Mouse (Mus musculus) spleen, postnatal 36 days (tissue): ENCODE results near the gene Dbi.

Source experiments
- DNase-seq, 2 experiments: peaks; one replicate each; pipeline ENCODE4 v3.0.0; 2022; ENCODE audit warnings: low spot score in 2 of 2, mixed read lengths in 1 of 2

Dbi gene

DNA sequence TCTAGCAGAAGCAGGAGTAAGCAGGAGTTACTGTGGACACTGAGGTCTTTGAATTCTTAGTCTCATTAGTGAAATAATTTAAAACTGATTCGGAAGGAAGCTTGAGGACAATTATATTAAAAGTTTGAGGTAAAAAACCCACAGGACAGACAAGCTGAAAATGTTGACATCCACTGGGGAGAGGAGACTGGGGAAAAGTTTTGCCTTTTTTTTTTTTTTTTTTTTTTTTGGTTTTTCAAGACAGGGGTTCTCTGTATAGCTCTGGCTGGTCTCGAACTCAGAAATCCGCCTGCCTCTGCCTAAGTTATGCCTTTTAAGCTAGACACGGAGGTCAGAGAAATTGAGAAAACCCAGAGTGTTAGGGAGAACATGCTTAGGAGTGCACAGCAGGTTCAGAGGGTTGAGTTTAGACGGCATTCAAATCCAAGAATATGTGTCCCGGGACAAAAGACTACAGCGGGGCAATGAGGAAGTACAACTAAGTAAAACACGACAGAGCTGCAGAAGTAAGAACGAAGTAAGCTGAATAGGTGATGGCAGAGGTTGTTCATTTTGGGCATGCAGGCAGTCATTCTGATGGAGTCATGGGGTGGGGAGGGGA lies 1.2 kb upstream of the Dbi start:
- DNase-seq, result no peak

DNA sequence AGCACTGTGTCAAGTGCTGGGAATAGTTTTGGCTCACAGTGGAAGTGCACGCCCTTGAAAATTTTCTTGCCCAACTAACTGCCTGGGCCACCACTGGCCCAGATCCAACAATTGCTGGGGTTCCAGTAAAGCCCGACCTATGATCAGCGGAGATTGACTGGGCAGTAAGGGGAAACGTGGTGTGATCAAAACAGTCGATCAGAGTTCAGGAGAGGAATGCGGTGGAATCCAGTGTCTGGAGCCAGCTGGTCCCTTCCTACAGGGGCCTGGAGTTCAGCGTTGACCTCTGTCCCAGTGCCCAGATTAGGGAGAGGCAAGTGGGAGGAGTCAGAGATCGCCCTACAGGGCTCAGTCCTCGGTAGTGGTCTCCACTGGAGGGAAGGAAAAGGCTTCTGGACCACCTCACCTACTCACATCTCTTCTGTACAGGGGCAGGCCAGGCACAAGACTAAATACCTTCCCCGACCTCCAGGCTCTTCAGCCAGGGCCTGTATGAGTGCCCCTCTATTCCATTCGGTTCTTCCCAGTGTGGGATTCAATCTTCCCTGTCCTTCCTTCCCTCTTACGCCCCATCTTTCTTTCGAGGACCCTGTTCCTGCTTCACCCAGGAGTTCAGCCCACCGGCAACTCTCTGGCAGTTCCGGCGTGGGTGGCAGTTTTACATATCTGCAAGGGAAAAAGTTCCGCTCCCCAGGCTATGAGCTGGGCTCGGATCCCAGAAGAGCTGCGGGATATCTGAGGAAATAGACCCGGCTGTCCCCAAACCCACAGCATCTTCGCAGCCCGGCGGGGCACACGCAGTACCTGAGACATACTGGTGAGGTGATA lies 523 bp downstream of the Dbi start:
- DNase-seq, result peak in 1 of 2 experiments; percentile 20

DNA sequence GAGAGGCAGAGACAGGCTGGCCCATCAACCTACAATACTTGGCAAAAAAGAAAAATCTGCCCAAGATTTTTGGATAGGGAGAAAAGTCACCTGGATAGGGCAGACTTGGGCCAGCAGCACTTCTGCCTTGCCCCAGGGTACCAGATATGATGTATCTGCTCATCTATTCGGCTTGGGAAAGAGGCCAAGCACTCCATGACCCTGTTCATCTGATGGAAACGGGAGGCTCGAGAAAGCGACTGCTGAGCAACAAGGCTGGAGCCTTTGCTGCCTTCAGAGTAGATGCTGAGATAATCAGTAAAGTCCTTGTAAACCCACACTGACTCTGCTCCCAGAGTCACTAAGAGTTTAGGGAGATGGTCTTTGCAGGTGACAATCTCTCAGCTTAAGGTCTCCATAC lies 1.5 kb downstream of the Dbi start:
- no peak for DNase-seq

DNA sequence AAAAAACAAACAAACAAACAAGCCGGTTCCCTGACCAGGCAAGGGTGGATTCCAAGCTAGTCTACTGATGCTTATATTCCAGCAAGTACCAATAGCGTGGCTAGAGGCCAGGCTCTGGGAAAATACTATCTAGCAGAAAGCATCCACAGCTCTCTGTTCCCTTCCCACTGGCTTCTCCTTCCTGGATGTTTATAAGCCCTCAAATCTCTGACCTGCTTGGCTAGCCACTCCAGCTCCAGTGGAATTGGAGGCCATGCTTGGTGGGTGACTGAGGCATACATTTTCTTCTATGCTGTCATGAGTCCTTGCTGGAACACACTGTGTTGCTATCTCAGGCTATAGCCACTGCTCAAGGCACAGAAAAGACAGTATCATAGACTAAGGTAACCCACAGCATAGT lies 2.0 kb downstream of the Dbi start:
- DNase-seq, result no peak

DNA sequence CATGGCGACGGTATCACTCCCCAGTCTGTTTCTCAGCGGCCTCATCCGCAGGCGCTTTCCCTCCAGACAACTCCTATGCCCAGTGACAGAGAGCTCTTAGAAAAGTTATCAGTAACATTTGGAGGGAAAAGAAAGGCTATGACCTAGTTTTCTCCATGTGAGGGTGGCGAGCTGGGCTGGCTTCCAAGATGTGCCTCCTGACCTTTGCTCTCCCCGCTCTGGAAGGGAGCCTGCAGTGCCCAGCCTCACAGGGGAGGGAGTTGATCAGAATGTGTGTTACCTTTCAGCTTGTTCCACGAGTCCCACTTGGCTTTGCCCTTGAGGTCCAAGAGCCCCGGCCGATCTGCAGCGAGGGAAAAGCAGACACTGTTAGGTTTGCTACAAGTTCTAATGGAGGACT lies 4.8 kb downstream of the Dbi start:
- DNase-seq, result no peak

DNA sequence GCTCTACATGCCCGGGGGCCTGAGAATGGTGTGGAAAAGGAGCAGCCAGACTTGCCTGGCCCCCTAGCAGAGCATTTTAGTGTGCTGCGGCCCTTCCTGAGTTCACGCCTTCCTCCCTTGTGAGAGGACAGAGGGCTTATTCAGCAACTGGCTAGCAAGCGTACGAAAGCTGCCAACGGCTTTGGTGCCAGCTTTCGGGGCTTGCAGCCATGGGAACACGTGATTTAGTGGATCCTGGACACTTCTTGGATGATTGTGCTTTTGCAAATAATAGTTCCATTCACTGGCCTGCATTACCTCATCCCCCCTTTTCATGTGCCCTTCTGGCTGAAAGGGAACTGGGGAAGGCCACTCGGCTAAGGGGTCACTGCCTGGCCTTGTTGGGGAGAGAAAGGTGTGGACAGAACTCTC lies 5.2 kb downstream of the Dbi start:
- no peak for DNase-seq

DNA sequence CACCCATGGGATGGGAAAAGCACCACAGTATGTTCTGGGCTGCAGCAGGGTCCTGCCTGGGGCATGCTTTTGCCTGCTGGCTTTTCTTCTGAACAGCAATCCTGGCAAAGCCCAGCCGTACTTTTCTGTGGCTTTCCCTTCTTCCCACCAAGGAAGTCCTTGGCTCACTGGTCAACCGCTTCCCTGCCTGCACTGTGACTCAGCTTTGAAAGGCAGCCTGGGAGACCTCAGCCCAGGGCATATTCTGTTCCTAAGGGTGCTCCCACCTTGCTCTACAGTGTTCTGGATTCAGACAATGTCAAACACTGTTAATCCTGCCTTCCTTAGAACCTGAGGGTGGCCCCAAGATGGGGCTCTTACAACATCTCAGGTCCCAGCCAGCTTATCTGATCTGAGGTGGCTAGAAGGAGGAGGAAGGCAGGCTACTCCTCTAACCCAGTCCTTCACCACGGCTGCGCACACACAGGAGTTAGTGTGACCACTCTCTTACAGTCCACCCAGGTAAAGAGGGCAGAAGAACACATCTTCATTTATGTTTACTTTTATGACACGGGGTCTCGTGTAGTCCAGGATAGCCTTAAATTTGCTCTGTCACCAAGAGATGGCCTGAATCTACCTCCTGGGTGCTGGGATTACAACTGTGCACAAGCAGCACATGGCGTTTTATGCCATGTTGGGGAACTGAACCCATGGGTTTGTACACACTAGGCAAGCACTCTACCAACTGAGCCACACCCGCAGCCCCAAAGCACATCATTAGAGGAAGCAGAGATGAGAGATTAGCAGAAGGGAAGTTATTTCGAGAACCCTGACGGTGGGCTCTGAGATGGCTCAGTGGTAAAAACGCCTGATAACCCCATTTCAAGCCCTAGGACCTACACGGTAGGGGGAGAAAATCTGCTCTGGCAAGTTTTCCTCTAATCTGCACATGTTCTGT lies 8.4 kb downstream of the Dbi start:
- no peak for DNase-seq

DNA sequence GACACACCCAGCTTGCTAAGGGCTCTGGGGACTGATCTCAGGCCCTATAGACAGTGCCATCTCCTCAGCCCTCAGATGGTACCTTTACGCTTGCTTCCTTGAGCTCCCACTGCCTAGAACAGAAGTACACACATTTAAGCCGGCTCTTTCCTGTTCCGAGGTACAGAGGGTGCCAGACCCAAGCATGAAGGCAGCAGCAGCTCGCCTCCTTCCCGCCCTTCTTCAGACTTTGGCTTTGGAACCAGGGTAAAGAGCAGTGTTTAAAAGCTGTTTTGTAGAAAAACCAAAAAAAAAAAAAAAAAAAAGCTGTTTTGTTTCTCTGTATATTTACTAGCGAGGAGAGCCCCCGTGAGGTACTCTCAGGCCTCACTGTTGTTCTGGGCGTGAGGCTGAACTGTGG lies 9.1 kb downstream of the Dbi start:
- DNase-seq, result no peak

DNA sequence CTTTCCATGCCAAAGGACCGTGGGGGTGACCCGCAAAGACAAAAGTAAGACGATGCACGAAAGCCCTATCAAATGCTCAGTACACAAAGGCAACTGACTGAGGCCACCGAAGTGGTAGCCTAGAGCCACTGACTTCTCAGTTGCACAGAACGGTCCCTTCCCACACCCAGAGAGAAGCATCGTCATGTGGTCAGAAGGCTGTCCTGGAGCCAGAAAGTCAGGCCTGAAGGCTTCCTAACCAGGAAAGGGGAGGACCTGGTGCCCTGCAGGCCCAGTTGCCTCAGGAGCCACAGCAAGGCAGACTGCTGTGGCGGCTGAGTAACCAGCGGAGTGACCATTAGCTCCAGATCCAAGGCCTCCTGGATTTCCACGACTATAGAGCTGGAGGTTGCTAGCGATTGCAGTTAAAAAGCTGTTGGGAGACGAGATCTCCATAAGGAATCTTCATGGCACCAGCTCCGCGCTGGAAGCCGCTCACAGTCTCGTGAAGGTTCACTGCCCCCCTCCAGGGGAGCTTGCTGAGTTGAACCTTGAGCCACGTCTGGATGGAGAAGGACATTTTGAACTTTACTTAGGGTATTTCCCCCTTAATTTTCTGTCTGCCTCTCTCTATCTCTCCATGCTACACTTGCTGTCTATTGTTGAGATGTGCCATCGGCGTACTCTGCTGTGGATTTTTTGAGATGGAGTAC lies 11.0 kb downstream of the Dbi start:
- DNase-seq, result no peak

DNA sequence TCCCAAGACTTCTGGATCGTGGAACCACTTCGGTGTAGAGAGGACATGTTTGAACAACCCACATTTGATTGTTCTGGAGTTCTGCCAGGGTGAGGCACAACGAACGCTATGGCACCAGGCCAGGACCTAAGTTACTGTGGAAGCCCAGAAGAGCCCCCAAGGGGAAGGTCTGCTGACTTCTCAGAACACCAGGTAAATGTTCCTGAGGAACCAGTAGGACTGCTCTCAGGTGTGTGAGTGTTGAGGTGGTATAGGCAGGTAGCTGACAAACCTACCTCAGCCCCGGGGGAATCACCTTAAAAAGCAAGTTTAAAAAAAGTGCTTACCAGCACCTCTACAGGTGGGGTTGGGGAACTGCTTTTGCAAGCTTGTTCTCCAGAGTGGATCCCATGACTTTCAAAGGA lies 15.3 kb downstream of the Dbi start:
- no peak for DNase-seq

DNA sequence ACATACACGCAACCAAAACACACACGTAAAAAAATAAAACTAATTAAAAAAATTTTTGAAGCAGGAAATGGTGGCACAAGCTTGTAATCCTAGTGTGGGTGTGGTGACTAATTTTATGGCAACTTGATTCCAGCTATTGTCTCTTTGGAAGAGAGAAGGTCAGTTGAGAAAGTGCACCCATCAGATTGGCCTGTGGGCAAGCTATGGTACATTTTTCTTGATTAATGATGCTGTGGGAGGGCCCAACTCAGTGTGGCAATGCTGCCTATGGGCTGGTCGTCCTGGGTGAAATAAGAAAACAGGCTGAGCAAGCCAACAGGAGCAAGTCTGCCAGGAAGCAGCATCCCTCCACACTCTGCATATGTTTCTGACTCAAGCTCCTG lies 19.7 kb downstream of the Dbi start:
- no peak for DNase-seq

DNA sequence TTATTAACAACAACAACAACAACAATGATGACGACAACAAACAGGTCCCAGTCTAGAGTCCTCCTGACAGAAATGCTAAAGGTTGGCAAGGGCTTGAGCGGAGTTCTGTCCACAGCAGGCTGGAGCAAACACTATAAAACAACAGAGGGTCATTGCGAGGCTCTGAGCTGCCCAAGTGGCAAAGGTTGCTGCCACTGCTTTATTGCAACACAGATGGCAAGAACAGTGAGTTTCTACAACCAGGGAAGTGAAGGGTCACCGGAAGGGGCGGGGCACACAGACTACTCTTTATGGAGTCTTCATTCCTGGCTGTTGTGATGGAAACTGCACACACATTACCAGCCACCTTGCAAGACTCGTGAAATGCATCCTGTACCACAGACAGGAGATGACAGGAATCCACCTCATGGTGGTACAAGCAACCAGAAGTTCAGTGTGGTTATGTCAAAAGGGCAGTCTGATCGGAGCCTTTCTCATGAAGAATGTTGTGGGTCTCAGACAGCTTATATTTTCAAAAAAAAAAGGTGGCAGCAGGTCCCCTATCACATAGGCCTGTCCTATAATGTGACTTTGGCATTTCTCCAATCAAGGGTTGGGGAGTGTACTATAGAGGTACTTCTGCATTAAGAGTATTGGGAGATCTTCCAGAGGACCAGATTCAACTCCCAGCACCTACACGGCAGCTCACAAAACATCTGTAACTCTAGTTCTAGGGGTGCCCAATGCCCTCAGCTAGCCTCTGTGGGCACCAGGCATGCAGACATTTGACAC lies 20.2 kb downstream of the Dbi start:
- no peak for DNase-seq

DNA sequence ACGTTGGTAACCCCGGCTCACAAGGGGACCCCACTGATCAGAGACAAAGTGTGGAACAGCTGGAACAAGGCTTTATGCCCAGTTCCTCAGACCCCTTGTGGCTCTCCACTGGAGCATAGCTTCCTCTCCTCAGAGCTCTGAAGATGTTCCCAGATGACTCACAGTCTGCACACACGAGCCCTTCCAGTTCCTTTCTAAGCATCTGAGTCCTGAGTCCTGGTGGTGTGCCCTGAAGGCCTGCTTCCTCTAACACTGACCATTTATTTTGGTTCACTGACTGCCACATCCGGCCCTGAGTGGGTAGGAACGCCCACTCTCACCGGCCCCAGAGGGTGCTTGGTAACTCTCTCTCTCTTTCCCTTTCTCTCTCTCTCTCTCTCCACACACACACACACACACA lies 21.4 kb downstream of the Dbi start:
- DNase-seq, result peak; percentile 67 to 69

DNA sequence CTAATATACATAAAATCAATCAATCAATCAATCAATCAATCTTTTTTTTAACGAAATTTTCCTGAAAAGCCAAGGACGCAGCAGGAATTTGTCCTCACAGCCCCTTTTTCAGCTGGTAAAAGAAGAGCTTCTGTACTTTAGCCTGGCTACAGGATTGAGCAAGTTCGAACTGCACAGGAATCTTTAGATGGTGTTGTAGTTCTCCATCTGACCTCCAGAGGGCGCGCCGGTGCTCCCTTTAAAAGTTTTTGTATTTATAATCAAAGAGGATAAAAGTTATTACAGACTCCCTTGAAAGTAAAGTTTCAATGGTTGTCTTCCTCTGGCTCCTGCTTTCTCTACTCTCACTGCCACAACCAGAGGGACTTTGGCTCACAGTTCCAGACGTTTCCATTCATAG lies 22.6 kb downstream of the Dbi start:
- DNase-seq, result peak in 1 of 2 experiments; percentile 55

DNA sequence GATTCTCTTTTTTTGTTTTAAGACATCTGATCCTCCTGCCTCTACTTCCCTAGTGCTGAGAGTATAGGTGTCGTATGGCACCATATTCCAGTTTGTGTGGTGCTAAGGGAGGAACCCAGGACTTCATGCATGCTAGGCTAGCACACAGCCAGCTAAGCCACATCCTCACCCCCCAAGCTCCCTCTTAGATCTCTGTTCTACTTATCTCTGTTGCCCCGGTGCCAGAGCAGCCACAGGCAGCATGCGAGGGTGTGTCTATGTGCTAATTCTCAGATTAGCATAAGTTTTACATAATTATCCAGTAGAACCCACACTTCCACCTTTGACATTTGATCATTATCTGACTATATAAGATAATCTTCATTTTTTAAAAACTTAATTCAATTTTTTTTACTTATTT lies 26.0 kb downstream of the Dbi start:
- no peak for DNase-seq

DNA sequence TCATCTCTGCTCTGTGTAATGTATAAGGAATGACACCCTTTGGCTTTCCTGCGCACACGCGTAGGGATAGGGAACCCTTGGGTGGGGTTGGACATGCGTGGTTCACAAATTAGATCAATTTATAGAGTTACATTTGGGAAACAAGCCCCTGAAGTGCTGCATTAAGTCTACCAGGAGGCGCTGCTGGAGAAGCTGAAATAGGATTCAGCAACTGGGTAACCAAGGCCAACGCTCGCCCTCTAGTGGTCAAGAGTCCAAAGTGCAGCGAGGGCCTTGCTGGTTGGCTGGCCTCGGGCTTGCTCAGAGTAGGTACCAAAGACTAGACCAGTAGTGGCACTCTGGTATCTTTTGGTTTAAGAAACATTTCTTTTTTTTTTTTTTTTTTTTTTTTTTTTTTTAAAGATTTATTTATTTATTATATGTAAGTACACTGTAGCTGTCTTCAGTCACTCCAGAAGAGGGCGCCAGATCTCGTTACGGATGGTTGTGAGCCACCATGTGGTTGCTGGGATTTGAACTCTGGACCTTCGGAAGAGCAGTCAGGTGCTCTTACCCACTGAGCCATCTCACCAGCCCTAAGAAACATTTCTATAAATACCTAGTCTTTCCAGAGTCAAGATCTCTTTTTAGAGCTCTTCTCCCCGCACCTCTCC lies 27.3 kb downstream of the Dbi start:
- peak; percentile 63 to 68 for DNase-seq

DNA sequence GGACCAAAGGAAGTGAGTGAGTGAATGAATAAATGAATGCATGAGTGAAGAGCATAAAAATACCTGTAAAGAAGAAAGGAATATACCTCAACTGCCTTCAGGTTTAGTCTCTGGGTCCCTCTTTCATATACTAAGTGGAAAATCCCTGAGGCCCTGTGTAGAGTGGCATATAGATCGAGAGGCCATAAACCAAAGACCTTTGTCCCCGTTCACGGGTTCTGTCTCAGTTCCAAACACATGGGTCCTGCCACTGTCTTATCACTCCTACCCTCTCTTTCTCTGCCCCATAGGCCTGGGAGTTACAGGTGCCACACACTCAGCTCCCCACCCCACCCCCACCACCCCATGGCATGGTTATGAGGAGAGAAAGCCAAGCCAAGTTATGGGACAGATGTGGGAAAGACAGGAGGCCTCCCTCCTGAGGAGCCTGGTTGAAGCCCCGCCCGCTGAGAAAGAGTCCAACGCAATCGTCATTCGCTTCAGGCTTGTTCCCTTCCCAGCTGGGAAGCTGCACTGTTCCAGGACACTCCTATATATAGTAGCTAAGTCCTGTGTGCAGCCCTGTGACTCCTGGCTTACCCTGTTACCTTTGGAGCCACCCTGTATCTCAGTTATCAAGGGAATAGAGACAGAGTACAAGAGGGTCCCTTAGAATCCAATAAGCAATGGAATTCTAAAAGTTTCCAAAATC lies 29.9 kb downstream of the Dbi start:
- no peak for DNase-seq

DNA sequence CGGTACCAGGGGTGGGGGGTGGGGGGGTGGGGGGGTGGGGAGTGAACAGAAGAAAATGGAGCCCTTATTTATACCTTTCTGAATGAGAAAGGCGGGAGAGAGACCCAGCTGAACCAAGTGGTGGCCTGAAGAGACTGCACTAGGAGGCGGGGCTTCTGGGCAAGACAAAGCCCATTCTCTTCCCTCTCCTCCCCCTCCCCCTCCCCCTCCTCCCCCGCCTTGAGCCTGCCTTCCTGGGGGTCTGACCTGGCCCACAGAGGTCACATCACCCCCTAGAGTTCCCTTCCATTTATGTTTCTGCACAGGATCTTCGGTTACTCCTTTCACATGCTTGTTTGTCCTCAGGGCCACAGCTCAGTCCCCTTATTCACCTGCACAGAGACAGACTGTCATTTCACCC lies 31.7 kb downstream of the Dbi start:
- no peak for DNase-seq

DNA sequence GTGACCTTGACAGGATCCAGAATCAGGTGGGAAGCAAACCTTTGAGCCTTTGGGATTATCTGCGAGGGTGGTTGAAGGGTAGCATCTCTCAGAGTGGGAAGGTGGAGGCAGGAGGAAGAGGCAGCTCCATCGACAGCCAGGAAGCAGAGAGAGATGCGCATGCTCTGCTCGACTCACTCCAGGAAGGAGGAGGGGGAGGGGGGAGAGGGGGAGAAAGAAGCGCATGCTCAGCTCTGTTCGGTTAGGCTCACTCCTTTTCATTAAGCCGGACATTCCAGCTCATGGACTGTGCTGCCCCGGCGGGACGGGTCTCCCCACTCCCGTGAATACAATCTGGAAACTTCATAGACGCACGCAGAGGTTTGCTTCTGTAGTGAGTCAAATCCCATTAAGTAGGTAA lies 34.2 kb downstream of the Dbi start:
- no peak for DNase-seq

DNA sequence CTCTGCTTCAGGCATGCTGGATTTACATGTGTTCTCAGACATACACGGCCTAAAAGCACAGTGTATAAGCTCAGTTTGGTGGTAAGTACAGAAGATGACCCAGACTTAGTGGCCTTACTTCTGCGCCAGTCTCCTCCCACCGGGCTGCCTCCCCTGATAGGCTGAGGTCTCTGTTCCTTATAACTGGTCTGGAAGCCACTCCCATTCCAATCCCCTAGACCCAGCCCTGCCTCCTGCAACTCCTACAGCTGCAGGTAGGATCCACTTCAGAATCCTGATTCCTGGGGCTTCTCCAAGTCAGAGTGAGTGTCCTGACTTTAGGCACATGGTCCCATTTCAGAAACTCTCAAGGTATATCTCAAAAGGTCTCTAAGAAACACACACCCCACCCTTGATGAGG lies 35.2 kb downstream of the Dbi start:
- DNase-seq, result no peak
